Mouse (Mus musculus) adrenal gland, postnatal 25 days (tissue): ENCODE data around the gene Aamp. TPM values are rescaled to one million over a fixed set of nuclear protein-coding genes. Genes with fewer than 3 reads are reported as not detected.

Experiments used
- DNase-seq: peaks from one replicate; pipeline ENCODE4 v3.0.0; 2021; ENCODE audit warnings: mixed read lengths
- total RNA-seq: library from RNA; stranded (reverse); gene quantifications from 2 replicates; pipeline ENCODE4 v1.2.3, GENCODE M21; 2021

Gene Aamp
- total RNA-seq, 1 experiment from 2014 or later = 183 TPM

- peak; percentile 42 for DNase-seq
Observed at GRCm38 (mm10) chr1:74236590-74237317, 47.8 kb downstream of the Aamp start.

GRCm38 (mm10) chr1:74235938-74236589 lies 48.5 kb downstream of the Aamp start, which contains the start of gene Arpc2:
Arpc2 (plus strand) TSS chr1:74236084.
- DNase-seq = peak; percentile 97

DNA sequence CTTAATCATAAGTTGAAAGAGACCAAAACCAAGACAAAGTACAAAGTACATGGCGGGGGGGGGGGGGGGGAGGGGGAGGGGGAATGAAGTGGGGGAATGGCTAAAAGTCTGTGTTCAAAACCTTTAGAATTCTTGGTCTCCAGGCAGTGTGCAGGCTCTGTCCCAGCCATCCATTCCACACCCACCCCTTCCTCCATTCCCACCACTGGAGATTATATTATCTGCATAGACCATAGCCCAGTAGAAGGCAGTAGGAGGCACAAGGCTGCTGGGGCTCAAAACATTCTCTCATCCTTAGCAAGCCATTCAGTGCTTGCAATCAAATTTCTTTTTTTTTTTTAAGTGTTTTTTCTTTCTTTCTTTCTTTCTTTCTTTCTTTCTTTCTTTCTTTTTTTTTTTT lies 53.5 kb downstream of the Aamp start:
- no peak for DNase-seq

DNA sequence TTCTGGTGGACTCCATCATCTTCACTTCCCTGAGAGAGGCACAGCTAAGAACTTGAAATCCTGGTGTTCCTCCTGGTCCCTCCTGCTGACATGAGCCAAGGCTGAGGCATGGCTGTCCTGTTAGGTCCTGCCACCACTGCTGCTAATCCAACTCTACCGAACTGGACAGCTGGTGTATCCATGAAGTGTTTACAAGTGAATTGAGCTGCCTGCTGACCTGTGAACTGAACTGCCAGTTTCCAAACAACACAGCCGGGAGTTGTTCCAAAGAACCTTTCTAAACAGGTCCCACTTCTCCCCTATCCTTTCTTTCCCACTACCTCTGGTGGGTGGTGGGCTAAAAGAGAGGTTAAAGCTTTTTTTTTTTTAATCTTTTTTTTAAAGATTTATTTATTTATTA lies 54.6 kb downstream of the Aamp start:
- no peak for DNase-seq

Other genes starting within 250 kb of the Aamp start
- 270 and 436 TPM in 2 replicates for gene Tns1, start 160.3 kb downstream of the Aamp start, total RNA-seq
- 2.2 and 2.3 TPM in 2 replicates for gene Rufy4, start 159.2 kb downstream of the Aamp start, total RNA-seq
- gene Cxcr2, start 130.7 kb downstream of the Aamp start, total RNA-seq = not detected in 2 replicates
- gene Cxcr1, start 90.1 kb downstream of the Aamp start, total RNA-seq = not detected in 2 replicates
- 170 and 172 TPM in 2 replicates for gene Arpc2, start 48.7 kb downstream of the Aamp start, total RNA-seq
- not detected in 2 replicates for gene Gpbar1, start 6.2 kb downstream of the Aamp start, total RNA-seq
- 65.2 and 75.9 TPM in 2 replicates for gene Pnkd, start 192 bp upstream of the Aamp start, total RNA-seq
- 83.1 and 84.7 TPM in 2 replicates for gene Tmbim1, start 20.9 kb upstream of the Aamp start, total RNA-seq
- 0.67 TPM in 2 replicates for gene Catip, start 77.4 kb upstream of the Aamp start, total RNA-seq
- gene Slc11a1, start 90.5 kb upstream of the Aamp start, total RNA-seq = 5.8 and 11.4 TPM in 2 replicates
- 168 and 179 TPM in 2 replicates for gene Ctdsp1, start 106.8 kb upstream of the Aamp start, total RNA-seq
- gene Vil1, start 124.6 kb upstream of the Aamp start, total RNA-seq = 1.6 TPM in 2 replicates
- gene Cnot9, start 221.3 kb upstream of the Aamp start, total RNA-seq = 26.3 and 27.2 TPM in 2 replicates